In genomic region chr19:14482562-14483138, GRCm38 (mm10) we compare ENCODE assay signal across 25 mouse cellular contexts.
A peak's percentile ranks its signal among the peaks of the same experiment; 100 is the strongest.
DNase-seq lines count a peak whose midpoint lies in the region; ATAC-seq and TF ChIP-seq lines count a peak whose summit lies in the region.
"Had no signal": no experiment of that assay in that cellular context is flagged by ENCODE, and none has a peak within 500 bp of the region (broad histone marks: within the 10 kb centered on the region; RNA-seq: fewer than 3 reads in every experiment).

No protein-coding gene starts in this region.

- TF ChIP-seq POLR2A in ES-Bruce4 (IDR thresholded peaks at IDR 0.05; ENCODE audit: insufficient read depth, low read length), result no peak
- TF ChIP-seq POLR2A in cerebellum, adult 2 months (IDR thresholded peaks at IDR 0.05; ENCODE audit: borderline replicate concordance, insufficient read depth, low read length), result no peak

- H3K36me3 ChIP-seq in neural tube, embryonic 13.5 days, result no peaks in the 10 kb centered on the region
- H3K36me3 ChIP-seq in ES-Bruce4 (ENCODE audit: control insufficient read depth, insufficient read depth, low read length, poor library complexity, severe bottlenecking), result 0 out of 2 replicates have a peak, but pooled peaks cover 2% of the 10 kb centered on the region
- no peaks in the 10 kb centered on the region for H3K36me3 ChIP-seq in intestine, embryonic 15.5 days
- no peaks in the 10 kb centered on the region for H3K36me3 ChIP-seq in intestine, postnatal 0 days (ENCODE audit: control insufficient read depth, insufficient read depth)
- H3K36me3 ChIP-seq in midbrain, embryonic 11.5 days (ENCODE audit: control insufficient read depth, insufficient read depth, low read length), result no peaks in the 10 kb centered on the region
- H3K36me3 ChIP-seq: embryonic facial prominence, embryonic 13.5 days; embryonic facial prominence, embryonic 15.5 days; forebrain, embryonic 10.5 days; forebrain, embryonic 12.5 days had no signal

- no peak for TF ChIP-seq EP300 in ES-Bruce4 (IDR thresholded peaks at IDR 0.05; ENCODE audit: insufficient read depth, low read depth, low read length)

- H3K27me3 ChIP-seq in neural tube, embryonic 13.5 days, result no peaks in the 10 kb centered on the region
- H3K27me3 ChIP-seq in ES-Bruce4 (ENCODE audit: control insufficient read depth, insufficient read depth, low read length, poor library complexity, severe bottlenecking), result no peaks in the 10 kb centered on the region
- H3K27me3 ChIP-seq in intestine, embryonic 15.5 days (replicated peaks), result no peaks in the 10 kb centered on the region
- H3K27me3 ChIP-seq in intestine, postnatal 0 days (replicated peaks; ENCODE audit: control insufficient read depth, insufficient read depth, low read length), result no peaks in the 10 kb centered on the region
- no peaks in the 10 kb centered on the region for H3K27me3 ChIP-seq in midbrain, embryonic 11.5 days (ENCODE audit: control insufficient read depth, insufficient read depth, low read length)
- H3K27me3 ChIP-seq in cerebellum, adult 2 months (ENCODE audit: control insufficient read depth, insufficient read depth, low read length), result no peaks in the 10 kb centered on the region
- H3K27me3 ChIP-seq: embryonic facial prominence, embryonic 13.5 days; embryonic facial prominence, embryonic 15.5 days; Patski had no signal

- H3K4me2 ChIP-seq in neural tube, embryonic 13.5 days, result no peak overlapping the region
- H3K4me2 ChIP-seq in intestine, embryonic 15.5 days (replicated peaks), result no peak overlapping the region
- peak overlapping the region; percentile 17; the same call in 1 of the 2 replicates for H3K4me2 ChIP-seq in intestine, postnatal 0 days (replicated peaks; ENCODE audit: low read depth)
- H3K4me2 ChIP-seq in midbrain, embryonic 11.5 days, result no peak overlapping the region
- H3K4me2 ChIP-seq: embryonic facial prominence, embryonic 13.5 days; embryonic facial prominence, embryonic 15.5 days; forebrain, embryonic 12.5 days had no signal

- H3K9ac ChIP-seq in neural tube, embryonic 13.5 days, result no peak overlapping the region
- no peak overlapping the region for H3K9ac ChIP-seq in ES-Bruce4 (ENCODE audit: low read depth, poor library complexity, severe bottlenecking)
- H3K9ac ChIP-seq in intestine, embryonic 15.5 days, result no peak overlapping the region
- no peak overlapping the region for H3K9ac ChIP-seq in intestine, postnatal 0 days (ENCODE audit: low read depth, low read length)
- H3K9ac ChIP-seq in midbrain, embryonic 11.5 days (ENCODE audit: low read length), result no peak overlapping the region
- H3K9ac ChIP-seq: embryonic facial prominence, embryonic 13.5 days; embryonic facial prominence, embryonic 15.5 days; forebrain, embryonic 12.5 days had no signal

- H3K9me3 ChIP-seq in neural tube, embryonic 13.5 days, result no peaks in the 10 kb centered on the region
- H3K9me3 ChIP-seq in ES-Bruce4 (replicated peaks; ENCODE audit: control insufficient read depth, insufficient read depth, low read length, poor library complexity, severe bottlenecking), result 0 out of 2 replicates have a peak, but pooled peaks cover 2% of the 10 kb centered on the region
- H3K9me3 ChIP-seq in intestine, embryonic 15.5 days, result no peaks in the 10 kb centered on the region
- no peaks in the 10 kb centered on the region for H3K9me3 ChIP-seq in intestine, postnatal 0 days (ENCODE audit: control insufficient read depth)
- no peaks in the 10 kb centered on the region for H3K9me3 ChIP-seq in midbrain, embryonic 11.5 days (ENCODE audit: control insufficient read depth, low read length)
- H3K9me3 ChIP-seq: embryonic facial prominence, embryonic 13.5 days; embryonic facial prominence, embryonic 15.5 days; forebrain, embryonic 10.5 days; forebrain, embryonic 12.5 days; G1E had no signal

- no peak overlapping the region for H3K27ac ChIP-seq in neural tube, embryonic 13.5 days (replicated peaks)
- peak overlapping the region; percentile 28; the same call in 1 of the 2 replicates for H3K27ac ChIP-seq in ES-Bruce4 (ENCODE audit: insufficient read depth, low read length)
- no peak overlapping the region for H3K27ac ChIP-seq in intestine, embryonic 15.5 days
- no peak overlapping the region for H3K27ac ChIP-seq in intestine, postnatal 0 days (ENCODE audit: low read depth, low read length)
- H3K27ac ChIP-seq in midbrain, embryonic 11.5 days (ENCODE audit: low read depth, low read length), result no peak overlapping the region
- H3K27ac ChIP-seq in cerebellum, adult 2 months (ENCODE audit: insufficient read depth, low read length), result no peak overlapping the region
- H3K27ac ChIP-seq: embryonic facial prominence, embryonic 13.5 days; embryonic facial prominence, embryonic 15.5 days; forebrain, embryonic 10.5 days; forebrain, embryonic 12.5 days had no signal

- 0 out of 2 replicates have a peak, but pooled peaks have one; percentile 24 for ATAC-seq in neural tube, embryonic 13.5 days (ENCODE audit: low read depth)
- peak; percentile 55 for ATAC-seq in intestine, embryonic 15.5 days
- peak; percentile 62 for ATAC-seq in intestine, postnatal 0 days
- ATAC-seq in midbrain, embryonic 11.5 days (ENCODE audit: low FRiP score), result no peak
- ATAC-seq: activated CD4-positive, CD25-positive, alpha-beta regulatory T cell, adult 4 months; Patski had no signal

- 61% methylated on average over 5 of the region's 5 CpGs for WGBS in neural tube, embryonic 13.5 days
- WGBS in intestine, embryonic 15.5 days, result 54% methylated on average over 5 of the region's 5 CpGs
- WGBS in intestine, postnatal 0 days, result 44% methylated on average over 5 of the region's 5 CpGs
- 74% methylated on average over 5 of the region's 5 CpGs for WGBS in midbrain, embryonic 11.5 days
- WGBS in cerebellum, adult 2 months, result 94% methylated on average over 5 of the region's 5 CpGs

- H3K4me3 ChIP-seq in neural tube, embryonic 13.5 days, result no peak overlapping the region
- no peak overlapping the region for H3K4me3 ChIP-seq in ES-Bruce4 (ENCODE audit: low read depth, low read length)
- no peak overlapping the region for H3K4me3 ChIP-seq in intestine, embryonic 15.5 days (replicated peaks)
- no peak overlapping the region for H3K4me3 ChIP-seq in intestine, postnatal 0 days (ENCODE audit: low read depth, low read length)
- H3K4me3 ChIP-seq in midbrain, embryonic 11.5 days (ENCODE audit: low read depth, low read length), result no peak overlapping the region
- H3K4me3 ChIP-seq in cerebellum, adult 2 months (replicated peaks; ENCODE audit: insufficient read depth, low read depth, low read length), result no peak overlapping the region
- H3K4me3 ChIP-seq: embryonic facial prominence, embryonic 13.5 days; embryonic facial prominence, embryonic 15.5 days; erythroblast, embryonic 14.5 days; forebrain, embryonic 10.5 days; forebrain, embryonic 12.5 days had no signal

- no peak for TF ChIP-seq CTCF in ES-Bruce4 (IDR thresholded peaks at IDR 0.05; ENCODE audit: low read depth, low read length)
- TF ChIP-seq CTCF in intestine, postnatal 0 days (IDR thresholded peaks at IDR 0.05; ENCODE audit: low read depth), result no peak
- no peak for TF ChIP-seq CTCF in cerebellum, adult 2 months (IDR thresholded peaks at IDR 0.05; ENCODE audit: borderline replicate concordance, insufficient read depth, low read depth, low read length)

- peaks cover 35% of the 10 kb centered on the region for H3K4me1 ChIP-seq in neural tube, embryonic 13.5 days (replicated peaks)
- no peaks in the 10 kb centered on the region for H3K4me1 ChIP-seq in ES-Bruce4 (ENCODE audit: control insufficient read depth, insufficient read depth, low read length)
- peaks cover 10% of the 10 kb centered on the region for H3K4me1 ChIP-seq in intestine, embryonic 15.5 days (replicated peaks)
- H3K4me1 ChIP-seq in intestine, postnatal 0 days (replicated peaks; ENCODE audit: control insufficient read depth, insufficient read depth, low read length), result peaks cover 6% of the 10 kb centered on the region; the same call in 1 of the 2 replicates
- peaks cover 7% of the 10 kb centered on the region for H3K4me1 ChIP-seq in midbrain, embryonic 11.5 days (ENCODE audit: control insufficient read depth, insufficient read depth, low read length)
- H3K4me1 ChIP-seq in cerebellum, adult 2 months (ENCODE audit: control insufficient read depth, insufficient read depth, low read length), result 0 out of 2 replicates have a peak, but pooled peaks cover 2% of the 10 kb centered on the region

- DNase-seq in neural tube, embryonic 10.5 days (ENCODE audit: extremely low spot score, low spot score), result no peak
- DNase-seq in midbrain, embryonic 11.5 days (ENCODE audit: low spot score, missing footprints), result no peak
- no peak for DNase-seq in kidney, postnatal 25 days
- no peak for DNase-seq in cerebellum, adult 2 months
- DNase-seq: adrenal gland, adult 8-10 months; adrenal gland, postnatal 14 days; adrenal gland, postnatal 36 days; cerebellum, adult 11-12 months; cerebellum, adult 8-10 months; cerebellum, adult 9-11 months; cerebellum, postnatal 14 days; cerebellum, postnatal 36 days; embryo, embryonic 11 days had no signal
